Mouse (Mus musculus) thymus, adult 2 months (tissue): ENCODE results near the gene Wnt5b. TPM values are rescaled to one million over a fixed set of nuclear protein-coding genes. Genes with fewer than 3 reads are reported as not detected.
"Not testable (repeated sequence)": the region's sequence is repeated elsewhere in the genome, so short reads cannot be mapped to it uniquely, and the experiment has no call there.

Experiments used
- DNase-seq: peaks from one replicate; pipeline ENCODE4 v3.0.0; 2021
- H3K27ac ChIP-seq: fragments of 200-500 bp; 2 replicates; pipeline ENCODE4 v1.5.1; 2012; ENCODE audit warnings: low read length, control low read depth; ENCODE audit not compliant: control insufficient read depth, insufficient read depth
- H3K27me3 ChIP-seq: fragments of 200-500 bp; 2 replicates; pipeline ENCODE4 v1.6.1; 2012; ENCODE audit warnings: mild to moderate bottlenecking, low read length, moderate library complexity, mixed read lengths; ENCODE audit not compliant: control insufficient read depth, insufficient read depth
- H3K36me3 ChIP-seq: fragments of 200-500 bp; 2 replicates; pipeline ENCODE4 v1.6.1; 2012; ENCODE audit warnings: mild to moderate bottlenecking, low read length, moderate library complexity; ENCODE audit not compliant: control insufficient read depth, insufficient read depth
- H3K4me1 ChIP-seq: fragments of 200-500 bp; replicated peaks from 2 replicates; pipeline ENCODE4 v1.6.1; 2012; ENCODE audit warnings: low read length; ENCODE audit not compliant: control insufficient read depth, insufficient read depth
- H3K4me3 ChIP-seq: fragments of 200-500 bp; 2 replicates; pipeline ENCODE4 v1.5.1; 2012; ENCODE audit warnings: mild to moderate bottlenecking, low read length, control low read depth, moderate library complexity; ENCODE audit not compliant: control insufficient read depth, insufficient read depth
- CTCF ChIP-seq: fragments of 200-500 bp; IDR thresholded peaks from 2 replicates; pipeline ENCODE4 v1.5.1; 2012; ENCODE audit warnings: mild to moderate bottlenecking, control low read depth, low read length, moderate library complexity, borderline replicate concordance; ENCODE audit not compliant: control insufficient read depth, poor library complexity, insufficient read depth; ENCODE audit errors: extremely low read depth
- POLR2A ChIP-seq: fragments of 200-500 bp; IDR thresholded peaks from 2 replicates; pipeline ENCODE4 v1.6.1; 2012; ENCODE audit warnings: mild to moderate bottlenecking, low read length, control low read depth, moderate library complexity; ENCODE audit not compliant: control insufficient read depth, poor library complexity, insufficient read depth; ENCODE audit errors: extremely low read depth
- WGBS: fragments of 180-500 bp; shearing (Covaris S2); methylation state at CpG from one replicate; pipeline ENCODE4 v1.1.7; 2018; 5-methylcytosine and 5-hydroxymethylcytosine counted together
- polyA plus RNA-seq: library from polyadenylated mRNA; depleted of rRNA; stranded (reverse); fragments of >200 nt; gene quantifications from 2 replicates; pipeline ENCODE4 v1.2.3, GENCODE M21; 2012

The Wnt5b gene
- polyA plus RNA-seq, 1 experiment: 6.5 TPM

DNA sequence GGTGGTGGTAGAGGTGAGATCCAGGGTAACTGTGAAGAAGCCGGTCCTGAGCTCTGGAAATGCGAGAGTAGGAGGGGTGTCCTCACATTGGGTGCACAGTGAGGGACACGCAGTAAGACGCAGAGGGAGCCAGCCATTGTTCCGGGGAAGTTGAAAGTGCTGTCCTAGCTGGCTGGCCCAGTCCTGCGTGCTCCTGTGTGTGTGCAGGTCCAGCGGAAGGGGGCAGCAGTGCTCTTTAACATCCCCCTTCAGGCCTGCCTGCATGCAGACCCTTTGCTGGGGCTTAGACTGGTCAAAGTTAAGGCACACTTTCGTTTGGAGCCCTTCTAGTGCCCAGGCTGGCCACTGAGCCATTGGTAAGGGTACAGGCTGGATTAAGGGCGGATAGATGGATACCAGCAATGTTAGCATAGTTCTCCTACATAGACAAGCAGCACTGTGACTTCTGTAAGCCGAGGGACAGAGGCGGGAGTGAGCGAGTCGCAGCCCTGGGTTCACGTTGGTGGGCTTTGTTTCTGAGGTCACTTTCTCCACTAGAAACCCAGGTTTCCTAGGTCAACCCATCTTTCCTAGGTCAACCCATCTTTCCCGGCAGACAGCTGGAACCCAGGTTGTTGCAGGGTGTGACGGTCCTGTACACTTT is 61.1 kb downstream of the Wnt5b start:
- H3K27ac ChIP-seq: no peak overlapping the region
- H3K27me3 ChIP-seq: no peaks in the 10 kb centered on the region
- peaks cover 18% of the 10 kb centered on the region for H3K4me1 ChIP-seq
- H3K4me3 ChIP-seq: peak overlapping the region; percentile 15; the same call in 1 of the 2 replicates
- H3K36me3 ChIP-seq: peaks cover 12% of the 10 kb centered on the region; the same call in 1 of the 2 replicates
- WGBS: 83% methylated on average over 16 of the region's 16 CpGs
- TF ChIP-seq POLR2A (no peak), CTCF (no peak)
- DNase-seq: no peak

DNA sequence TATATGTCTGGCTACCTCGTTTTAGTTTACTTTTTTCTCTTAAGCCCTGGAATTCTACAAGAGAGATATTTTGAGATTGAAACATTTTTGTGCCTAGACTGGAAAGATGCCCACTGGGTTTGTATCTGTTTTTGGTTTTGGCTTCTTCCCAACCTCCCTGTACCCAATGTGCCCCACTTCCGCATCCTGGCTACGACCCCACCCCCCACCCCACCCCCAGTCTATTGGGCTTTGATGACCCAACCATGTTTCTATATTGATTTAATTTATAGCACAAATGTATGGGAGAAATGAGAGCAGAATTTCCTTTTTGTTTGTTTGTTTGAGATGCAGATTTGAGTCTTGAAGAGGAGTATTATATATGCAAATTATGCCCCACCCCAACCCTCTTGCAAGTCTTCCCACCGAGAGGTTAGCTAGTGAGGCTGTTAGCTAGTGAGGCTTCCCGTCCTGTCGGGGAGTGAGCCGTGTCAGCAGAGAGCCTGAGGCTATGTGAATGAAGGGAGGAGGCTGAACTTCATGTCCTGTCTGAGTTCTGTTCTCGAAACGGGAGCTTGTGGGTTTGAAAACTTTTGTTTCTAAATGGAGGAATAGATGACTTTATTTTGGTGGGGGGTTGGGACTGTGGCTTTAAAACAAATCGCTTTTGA is 62.3 kb downstream of the Wnt5b start:
- peaks cover 12% of the 10 kb centered on the region; the same call in 1 of the 2 replicates for H3K36me3 ChIP-seq
- peak; percentile 55 for DNase-seq
- not testable (repeated sequence) for H3K27ac ChIP-seq, H3K27me3 ChIP-seq
- H3K4me1 ChIP-seq: peaks cover 18% of the 10 kb centered on the region
- WGBS: 3% methylated on average over 10 of the region's 10 CpGs
- peak overlapping the region; percentile 36 for H3K4me3 ChIP-seq

GRCm38 (mm10) chr6:119480706-119481331 is 63.3 kb downstream of the Wnt5b start:
- peak; percentile 49 for DNase-seq
- TF ChIP-seq POLR2A (no peak), CTCF (no peak)
- WGBS: under 1% methylated on average over 33 of the region's 33 CpGs
- Histone ChIP-seq H3K27me3 (no peaks in the 10 kb centered on the region), H3K36me3 (peaks cover 12% of the 10 kb centered on the region; the same call in 1 of the 2 replicates), H3K27ac (peak overlapping the region; percentile 80), H3K4me1 (peaks cover 18% of the 10 kb centered on the region), H3K4me3 (peak overlapping the region; percentile 84)

- Histone ChIP-seq H3K36me3 (peaks cover 12% of the 10 kb centered on the region; the same call in 1 of the 2 replicates), H3K27me3 (no peaks in the 10 kb centered on the region), H3K4me3 (peak overlapping the region; percentile 84), H3K4me1 (peaks cover 14% of the 10 kb centered on the region), H3K27ac (peak overlapping the region; percentile 80)
- TF ChIP-seq CTCF (peak; percentile 17; the same call in 1 of the 2 replicates), POLR2A (no peak)
- peak; percentile 71 for DNase-seq
- WGBS: under 1% methylated on average over 70 of the region's 70 CpGs
These were observed 64.1 kb downstream of the Wnt5b start for GRCm38 (mm10) chr6:119479876-119480705.

DNA sequence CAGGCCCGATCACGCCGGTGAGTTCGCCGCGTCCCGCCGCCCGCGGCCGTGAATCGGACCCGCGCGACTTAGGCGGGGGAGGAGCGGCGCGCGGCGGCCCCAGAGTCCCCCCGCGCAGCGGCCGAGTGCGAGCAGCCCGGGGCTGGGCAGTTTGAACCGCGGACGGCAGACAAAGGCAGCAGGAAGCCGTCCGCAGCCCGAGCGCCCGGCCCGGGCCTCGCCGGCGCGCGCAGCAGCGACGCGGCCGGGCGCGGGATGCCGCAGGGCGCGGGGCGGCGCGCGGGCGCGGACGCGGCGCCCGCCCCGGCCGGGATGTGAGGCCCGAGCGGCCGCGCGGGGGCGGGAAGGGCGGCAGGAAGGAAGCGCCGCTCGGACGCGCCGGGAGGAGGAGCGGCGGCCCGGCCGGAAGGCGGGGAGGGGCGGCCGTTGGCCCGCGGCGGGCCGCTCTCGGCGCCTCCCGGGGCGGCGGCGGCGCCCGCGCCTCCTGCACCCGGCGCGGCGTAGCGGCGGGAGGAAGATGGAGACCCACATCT is 64.7 kb downstream of the Wnt5b start, which contains the start of gene Fbxl14:
TSS of gene Fbxl14 (plus strand) at position 326 of the 533 bp plus-strand sequence.
- WGBS: 14% methylated on average over 100 of the region's 101 CpGs
- H3K27ac ChIP-seq: peak within 1 kb of the TSS; percentile 80
- H3K4me3 ChIP-seq: peak within 1 kb of the TSS; percentile 85
- TF ChIP-seq CTCF (0 out of 2 replicates have a peak, but pooled peaks have one; percentile 8), POLR2A (peak; percentile 84; the same call in 1 of the 2 replicates)
- no peaks in the 10 kb centered on the region for H3K27me3 ChIP-seq
- peaks cover 14% of the 10 kb centered on the region for H3K4me1 ChIP-seq
- DNase-seq: no peak
- peaks cover 11% of the 10 kb centered on the region; the same call in 1 of the 2 replicates for H3K36me3 ChIP-seq
